Mouse (Mus musculus) spleen, adult 18-20 months (tissue): ENCODE measurements around the gene Plekha7.

ENCODE experiments used
- DNase-seq, 2 experiments: peaks; one replicate each; pipeline ENCODE4 v3.0.0; 2022; ENCODE audit warnings: mixed read lengths in 2 of 2

Plekha7 gene

GRCm38 (mm10) chr7:116246696-116247376 lies 61.3 kb downstream of the Plekha7 start:
- DNase-seq, result no peak

GRCm38 (mm10) chr7:116245815-116246695 lies 62.1 kb downstream of the Plekha7 start:
- DNase-seq, result no peak

GRCm38 (mm10) chr7:116244302-116245165 lies 63.6 kb downstream of the Plekha7 start:
- no peak for DNase-seq

GRCm38 (mm10) chr7:116242810-116243209 lies 65.4 kb downstream of the Plekha7 start:
- no peak for DNase-seq

- no peak for DNase-seq
These were observed 66.6 kb downstream of the Plekha7 start for GRCm38 (mm10) chr7:116241601-116242000.

- DNase-seq, result no peak
These were observed 67.2 kb downstream of the Plekha7 start for GRCm38 (mm10) chr7:116240791-116241474.

GRCm38 (mm10) chr7:116240353-116240752 lies 67.8 kb downstream of the Plekha7 start:
- DNase-seq, result no peak

GRCm38 (mm10) chr7:116238320-116238719 lies 69.9 kb downstream of the Plekha7 start:
- DNase-seq, result no peak

GRCm38 (mm10) chr7:116237157-116237981 lies 70.8 kb downstream of the Plekha7 start:
- DNase-seq, result no peak

GRCm38 (mm10) chr7:116236608-116237007 lies 71.6 kb downstream of the Plekha7 start:
- DNase-seq, result no peak

- DNase-seq, result no peak
These were observed 73.8 kb downstream of the Plekha7 start for GRCm38 (mm10) chr7:116234287-116234806.

- no peak for DNase-seq
These were observed 77.2 kb downstream of the Plekha7 start for GRCm38 (mm10) chr7:116230811-116231609.

- no peak for DNase-seq
These were observed 81.3 kb downstream of the Plekha7 start for GRCm38 (mm10) chr7:116226877-116227282.

GRCm38 (mm10) chr7:116226316-116226715 lies 81.9 kb downstream of the Plekha7 start:
- DNase-seq, result no peak

- DNase-seq, result no peak
These were observed 83.6 kb downstream of the Plekha7 start for GRCm38 (mm10) chr7:116224543-116224942.

GRCm38 (mm10) chr7:116223010-116223783 lies 85.0 kb downstream of the Plekha7 start:
- no peak for DNase-seq

- no peak for DNase-seq
These were observed 85.7 kb downstream of the Plekha7 start for GRCm38 (mm10) chr7:116222288-116223009.

- DNase-seq, result no peak
These were observed 86.3 kb downstream of the Plekha7 start for GRCm38 (mm10) chr7:116221883-116222282.
